Comparison of ENCODE assay signal across 7 mouse cellular contexts in the genomic region with DNA sequence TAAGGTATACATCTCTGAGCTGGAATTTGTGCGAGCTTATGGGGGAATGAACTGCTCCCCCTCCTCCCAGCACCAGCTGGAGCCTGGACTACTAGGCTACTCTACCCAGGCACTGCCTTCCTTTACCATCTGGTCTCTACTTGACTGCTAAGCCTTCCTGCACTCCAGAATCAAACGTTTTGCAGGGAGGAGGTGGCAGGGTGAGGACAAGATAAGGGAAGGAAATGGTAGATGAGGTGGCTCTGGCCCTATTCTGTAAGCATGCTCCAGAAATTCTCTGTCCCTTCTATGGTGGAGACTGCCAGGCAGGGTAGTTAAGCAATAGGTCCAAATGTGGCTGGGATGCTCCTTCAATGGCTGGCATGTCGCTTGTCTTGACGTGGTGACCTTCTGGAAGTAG. TPM values are rescaled to one million over a fixed set of nuclear protein-coding genes. Genes with fewer than 3 reads are reported as not detected.
DNase-seq lines count a peak whose midpoint lies in the region; ATAC-seq lines count a peak whose summit lies in the region.

No protein-coding gene starts in this region.

- H3K27ac ChIP-seq in hindbrain, embryonic 12.5 days, result no peak overlapping the region
- H3K27ac ChIP-seq in hindbrain, embryonic 11.5 days (ENCODE audit: low read depth, low read length), result no peak overlapping the region
- H3K27ac ChIP-seq in hindbrain, embryonic 15.5 days (replicated peaks), result no peak overlapping the region
- H3K27ac ChIP-seq in midbrain, embryonic 15.5 days, result no peak overlapping the region

- peaks cover 55% of the 10 kb centered on the region for H3K27me3 ChIP-seq in hindbrain, embryonic 12.5 days
- peaks cover 28% of the 10 kb centered on the region for H3K27me3 ChIP-seq in hindbrain, embryonic 11.5 days (ENCODE audit: control insufficient read depth, insufficient read depth, low read length)
- peaks cover 29% of the 10 kb centered on the region for H3K27me3 ChIP-seq in hindbrain, embryonic 15.5 days
- peaks cover 26% of the 10 kb centered on the region for H3K27me3 ChIP-seq in midbrain, embryonic 15.5 days (replicated peaks)

- no peak overlapping the region for H3K9ac ChIP-seq in hindbrain, embryonic 12.5 days
- H3K9ac ChIP-seq in hindbrain, embryonic 11.5 days (ENCODE audit: low read depth, low read length), result no peak overlapping the region
- H3K9ac ChIP-seq in hindbrain, embryonic 15.5 days, result no peak overlapping the region
- H3K9ac ChIP-seq in midbrain, embryonic 15.5 days, result no peak overlapping the region

- no peaks in the 10 kb centered on the region for H3K9me3 ChIP-seq in hindbrain, embryonic 12.5 days (replicated peaks)
- H3K9me3 ChIP-seq in hindbrain, embryonic 11.5 days (ENCODE audit: control insufficient read depth, low read length), result no peaks in the 10 kb centered on the region
- no peaks in the 10 kb centered on the region for H3K9me3 ChIP-seq in hindbrain, embryonic 15.5 days
- H3K9me3 ChIP-seq in midbrain, embryonic 15.5 days, result no peaks in the 10 kb centered on the region

- H3K36me3 ChIP-seq in hindbrain, embryonic 12.5 days, result no peaks in the 10 kb centered on the region
- no peaks in the 10 kb centered on the region for H3K36me3 ChIP-seq in hindbrain, embryonic 11.5 days (ENCODE audit: control insufficient read depth, insufficient read depth, low read length)
- H3K36me3 ChIP-seq in hindbrain, embryonic 15.5 days, result no peaks in the 10 kb centered on the region
- no peaks in the 10 kb centered on the region for H3K36me3 ChIP-seq in midbrain, embryonic 15.5 days (replicated peaks)

- no peak for ATAC-seq in hindbrain, embryonic 12.5 days (ENCODE audit: low FRiP score)
- ATAC-seq in hindbrain, embryonic 11.5 days (ENCODE audit: low FRiP score), result no peak
- no peak for ATAC-seq in hindbrain, embryonic 15.5 days (ENCODE audit: low FRiP score, low read depth)
- ATAC-seq in midbrain, embryonic 15.5 days (replicated peaks), result no peak

- H3K4me1 ChIP-seq in hindbrain, embryonic 12.5 days, result peaks cover 14% of the 10 kb centered on the region
- H3K4me1 ChIP-seq in hindbrain, embryonic 11.5 days (replicated peaks; ENCODE audit: control insufficient read depth, insufficient read depth, low read length), result 0 out of 2 replicates have a peak, but pooled peaks cover 2% of the 10 kb centered on the region
- peaks cover 27% of the 10 kb centered on the region for H3K4me1 ChIP-seq in hindbrain, embryonic 15.5 days (replicated peaks)
- H3K4me1 ChIP-seq in midbrain, embryonic 15.5 days, result peaks cover 17% of the 10 kb centered on the region; the same call in 1 of the 2 replicates

- H3K4me2 ChIP-seq in hindbrain, embryonic 12.5 days (replicated peaks), result 0 out of 2 replicates have a peak overlapping the region, but pooled peaks have one; percentile 100
- H3K4me2 ChIP-seq in hindbrain, embryonic 11.5 days (replicated peaks; ENCODE audit: low read depth, low read length), result no peak overlapping the region
- peak overlapping the region; percentile 100 for H3K4me2 ChIP-seq in hindbrain, embryonic 15.5 days
- H3K4me2 ChIP-seq in midbrain, embryonic 15.5 days, result peak overlapping the region; percentile 99

- no peak overlapping the region for H3K4me3 ChIP-seq in hindbrain, embryonic 12.5 days
- H3K4me3 ChIP-seq in hindbrain, embryonic 11.5 days (ENCODE audit: low read depth, low read length), result no peak overlapping the region
- no peak overlapping the region for H3K4me3 ChIP-seq in hindbrain, embryonic 15.5 days
- H3K4me3 ChIP-seq in midbrain, embryonic 15.5 days, result peak overlapping the region; percentile 55; the same call in 1 of the 2 replicates

- no peak for DNase-seq in hindbrain, embryonic 11.5 days (ENCODE audit: low spot score)
- DNase-seq in ZHBTc4 (ENCODE audit: low read depth, low spot score) (peak; percentile 7), adipocyte (ENCODE audit: low spot score) (no peak)
- DNase-seq in adrenal gland, adult 2 months, result no peak

- WGBS in hindbrain, embryonic 12.5 days, result 36% methylated on average over 4 of the region's 4 CpGs
- WGBS in hindbrain, embryonic 11.5 days, result 47% methylated on average over 4 of the region's 4 CpGs
- 44% methylated on average over 4 of the region's 4 CpGs for WGBS in hindbrain, embryonic 15.5 days
- WGBS in midbrain, embryonic 15.5 days, result 52% methylated on average over 4 of the region's 4 CpGs

RNA-seq across cellular contexts. Expression of gene Tbc1d1, which starts 2.4 kb away (rescaled TPM):
- polyA plus RNA-seq in hindbrain, embryonic 12.5 days (2016; fragmentation: Nextera tagmentation; extraction: Ambion mirVana), result 23.8 and 24.5 TPM in 2 replicates
- polyA plus RNA-seq in hindbrain, embryonic 11.5 days (2014; fragmentation: Nextera tagmentation; extraction: Ambion mirVana), result 20.2 and 23.3 TPM in 2 replicates
- 10.5 and 10.9 TPM in 2 replicates for polyA plus RNA-seq in hindbrain, embryonic 15.5 days (2015; fragmentation: Nextera tagmentation; extraction: Ambion mirVana)
- 9.5 and 10.5 TPM in 2 replicates for polyA plus RNA-seq in midbrain, embryonic 15.5 days (2015; fragmentation: Nextera tagmentation; extraction: Ambion mirVana)
- total RNA-seq in adrenal gland, adult 2 months (2021), result 10 to 100 TPM in 1 of 2 experiments, 1 to 10 TPM in 1; 9.7 to 14.2 TPM
- polyA plus RNA-seq in adrenal gland, adult 2 months (2012; rRNA removed), result 7.4 and 10.2 TPM in 2 replicates
